Mouse (Mus musculus): ENCODE data around the gene Arhgap23. TPM values are rescaled to one million over a fixed set of nuclear protein-coding genes. Genes with fewer than 3 reads are reported as not detected.
A peak's percentile ranks its signal among the peaks of the same experiment; 100 is the strongest.

The Arhgap23 gene
- polyA plus RNA-seq, 1 experiment from 2014 or later = 3.0 TPM

- Histone ChIP-seq H3K27ac (ENCODE audit: low read length) (peak overlapping the region; percentile 66), H3K9me3 (ENCODE audit: control insufficient read depth, low read length) (no peaks in the 10 kb centered on the region), H3K4me2 (ENCODE audit: low read depth, low read length) (peak overlapping the region; percentile 71), H3K36me3 (ENCODE audit: control insufficient read depth, insufficient read depth, low read length) (no peaks in the 10 kb centered on the region), H3K9ac (ENCODE audit: low read depth, low read length) (peak overlapping the region; percentile 32; the same call in 1 of the 2 replicates), H3K4me1 (ENCODE audit: control insufficient read depth, insufficient read depth, low read length) (peaks cover 25% of the 10 kb centered on the region), H3K27me3 (replicated peaks; ENCODE audit: control insufficient read depth, insufficient read depth, low read length) (no peaks in the 10 kb centered on the region), H3K4me3 (ENCODE audit: low read length) (peak overlapping the region; percentile 38)
- no peak for ATAC-seq
- 48% methylated on average over 4 of the region's 4 CpGs for WGBS
Measured at GRCm38 (mm10) chr11:97428726-97429077, 13.4 kb downstream of the Arhgap23 start.

- no peak overlapping the region for H3K4me2 ChIP-seq (ENCODE audit: low read depth, low read length)
- no peaks in the 10 kb centered on the region for H3K9me3 ChIP-seq (ENCODE audit: control insufficient read depth, low read length)
- no peak overlapping the region for H3K27ac ChIP-seq (ENCODE audit: low read length)
- H3K36me3 ChIP-seq (ENCODE audit: control insufficient read depth, insufficient read depth, low read length) = no peaks in the 10 kb centered on the region
- H3K4me1 ChIP-seq (ENCODE audit: control insufficient read depth, insufficient read depth, low read length) = peaks cover 19% of the 10 kb centered on the region
- no peak overlapping the region for H3K9ac ChIP-seq (ENCODE audit: low read depth, low read length)
- no peak for ATAC-seq
- no peak overlapping the region for H3K4me3 ChIP-seq (ENCODE audit: low read length)
- 72% methylated on average over 8 of the region's 8 CpGs for WGBS
- H3K27me3 ChIP-seq (replicated peaks; ENCODE audit: control insufficient read depth, insufficient read depth, low read length) = no peaks in the 10 kb centered on the region
Measured at GRCm38 (mm10) chr11:97429615-97430014, 14.3 kb downstream of the Arhgap23 start.

- Histone ChIP-seq H3K9me3 (ENCODE audit: control insufficient read depth, low read length) (no peaks in the 10 kb centered on the region), H3K27ac (ENCODE audit: low read length) (no peak overlapping the region), H3K27me3 (replicated peaks; ENCODE audit: control insufficient read depth, insufficient read depth, low read length) (no peaks in the 10 kb centered on the region), H3K4me3 (ENCODE audit: low read length) (no peak overlapping the region), H3K9ac (ENCODE audit: low read depth, low read length) (no peak overlapping the region), H3K4me1 (ENCODE audit: control insufficient read depth, insufficient read depth, low read length) (peaks cover 33% of the 10 kb centered on the region), H3K36me3 (ENCODE audit: control insufficient read depth, insufficient read depth, low read length) (no peaks in the 10 kb centered on the region), H3K4me2 (ENCODE audit: low read depth, low read length) (no peak overlapping the region)
- WGBS = 11% methylated on average over 3 of the region's 3 CpGs
- ATAC-seq = no peak
Measured at GRCm38 (mm10) chr11:97432015-97432414, 16.7 kb downstream of the Arhgap23 start.

GRCm38 (mm10) chr11:97432983-97433539 lies 17.7 kb downstream of the Arhgap23 start:
- Histone ChIP-seq H3K4me1 (ENCODE audit: control insufficient read depth, insufficient read depth, low read length) (peaks cover 37% of the 10 kb centered on the region), H3K9me3 (ENCODE audit: control insufficient read depth, low read length) (no peaks in the 10 kb centered on the region), H3K4me2 (ENCODE audit: low read depth, low read length) (no peak overlapping the region), H3K27me3 (replicated peaks; ENCODE audit: control insufficient read depth, insufficient read depth, low read length) (no peaks in the 10 kb centered on the region), H3K4me3 (ENCODE audit: low read length) (no peak overlapping the region), H3K27ac (ENCODE audit: low read length) (no peak overlapping the region), H3K9ac (ENCODE audit: low read depth, low read length) (no peak overlapping the region), H3K36me3 (ENCODE audit: control insufficient read depth, insufficient read depth, low read length) (no peaks in the 10 kb centered on the region)
- 78% methylated on average over 8 of the region's 8 CpGs for WGBS
- no peak for ATAC-seq

GRCm38 (mm10) chr11:97434121-97434520 lies 18.8 kb downstream of the Arhgap23 start:
- ATAC-seq = no peak
- H3K4me2 ChIP-seq (ENCODE audit: low read depth, low read length) = no peak overlapping the region
- 76% methylated on average over 8 of the region's 8 CpGs for WGBS
- peaks cover 39% of the 10 kb centered on the region for H3K4me1 ChIP-seq (ENCODE audit: control insufficient read depth, insufficient read depth, low read length)
- no peaks in the 10 kb centered on the region for H3K9me3 ChIP-seq (ENCODE audit: control insufficient read depth, low read length)
- no peaks in the 10 kb centered on the region for H3K36me3 ChIP-seq (ENCODE audit: control insufficient read depth, insufficient read depth, low read length)
- H3K4me3 ChIP-seq (ENCODE audit: low read length) = no peak overlapping the region
- H3K27ac ChIP-seq (ENCODE audit: low read length) = no peak overlapping the region
- no peaks in the 10 kb centered on the region for H3K27me3 ChIP-seq (replicated peaks; ENCODE audit: control insufficient read depth, insufficient read depth, low read length)
- no peak overlapping the region for H3K9ac ChIP-seq (ENCODE audit: low read depth, low read length)

- peak overlapping the region; percentile 52 for H3K4me3 ChIP-seq (ENCODE audit: low read length)
- peak overlapping the region; percentile 68 for H3K4me2 ChIP-seq (ENCODE audit: low read depth, low read length)
- WGBS = 4% methylated on average over 15 of the region's 15 CpGs
- peaks cover 47% of the 10 kb centered on the region for H3K4me1 ChIP-seq (ENCODE audit: control insufficient read depth, insufficient read depth, low read length)
- H3K9ac ChIP-seq (ENCODE audit: low read depth, low read length) = peak overlapping the region; percentile 70
- peak overlapping the region; percentile 93 for H3K27ac ChIP-seq (ENCODE audit: low read length)
- no peaks in the 10 kb centered on the region for H3K36me3 ChIP-seq (ENCODE audit: control insufficient read depth, insufficient read depth, low read length)
- no peaks in the 10 kb centered on the region for H3K27me3 ChIP-seq (replicated peaks; ENCODE audit: control insufficient read depth, insufficient read depth, low read length)
- no peaks in the 10 kb centered on the region for H3K9me3 ChIP-seq (ENCODE audit: control insufficient read depth, low read length)
- ATAC-seq = peak; percentile 79
Measured at GRCm38 (mm10) chr11:97434704-97435454, 19.5 kb downstream of the Arhgap23 start.

- H3K36me3 ChIP-seq (ENCODE audit: control insufficient read depth, insufficient read depth, low read length) = no peaks in the 10 kb centered on the region
- no peaks in the 10 kb centered on the region for H3K27me3 ChIP-seq (replicated peaks; ENCODE audit: control insufficient read depth, insufficient read depth, low read length)
- 39% methylated on average over 13 of the region's 13 CpGs for WGBS
- H3K4me2 ChIP-seq (ENCODE audit: low read depth, low read length) = peak overlapping the region; percentile 68
- peak overlapping the region; percentile 15 for H3K4me3 ChIP-seq (ENCODE audit: low read length)
- peak overlapping the region; percentile 93 for H3K27ac ChIP-seq (ENCODE audit: low read length)
- H3K9me3 ChIP-seq (ENCODE audit: control insufficient read depth, low read length) = no peaks in the 10 kb centered on the region
- H3K9ac ChIP-seq (ENCODE audit: low read depth, low read length) = peak overlapping the region; percentile 54
- peaks cover 54% of the 10 kb centered on the region for H3K4me1 ChIP-seq (ENCODE audit: control insufficient read depth, insufficient read depth, low read length)
- peak; percentile 74 for ATAC-seq
Measured at GRCm38 (mm10) chr11:97435808-97436491, 20.6 kb downstream of the Arhgap23 start.

GRCm38 (mm10) chr11:97437745-97438144 lies 22.4 kb downstream of the Arhgap23 start:
- H3K27ac ChIP-seq (ENCODE audit: low read length) = peak overlapping the region; percentile 88
- no peaks in the 10 kb centered on the region for H3K9me3 ChIP-seq (ENCODE audit: control insufficient read depth, low read length)
- no peak for ATAC-seq
- peaks cover 71% of the 10 kb centered on the region for H3K4me1 ChIP-seq (ENCODE audit: control insufficient read depth, insufficient read depth, low read length)
- peak overlapping the region; percentile 47; the same call in 1 of the 2 replicates for H3K9ac ChIP-seq (ENCODE audit: low read depth, low read length)
- WGBS = 12% methylated on average over 5 of the region's 5 CpGs
- no peak overlapping the region for H3K4me3 ChIP-seq (ENCODE audit: low read length)
- H3K36me3 ChIP-seq (ENCODE audit: control insufficient read depth, insufficient read depth, low read length) = no peaks in the 10 kb centered on the region
- peak overlapping the region; percentile 34; the same call in 1 of the 2 replicates for H3K4me2 ChIP-seq (ENCODE audit: low read depth, low read length)
- H3K27me3 ChIP-seq (replicated peaks; ENCODE audit: control insufficient read depth, insufficient read depth, low read length) = no peaks in the 10 kb centered on the region

- no peaks in the 10 kb centered on the region for H3K36me3 ChIP-seq (ENCODE audit: control insufficient read depth, insufficient read depth, low read length)
- H3K4me1 ChIP-seq (ENCODE audit: control insufficient read depth, insufficient read depth, low read length) = peaks cover 72% of the 10 kb centered on the region
- H3K9ac ChIP-seq (ENCODE audit: low read depth, low read length) = no peak overlapping the region
- ATAC-seq = no peak
- peak overlapping the region; percentile 88 for H3K27ac ChIP-seq (ENCODE audit: low read length)
- H3K27me3 ChIP-seq (replicated peaks; ENCODE audit: control insufficient read depth, insufficient read depth, low read length) = no peaks in the 10 kb centered on the region
- WGBS = 33% methylated on average over 9 of the region's 9 CpGs
- no peaks in the 10 kb centered on the region for H3K9me3 ChIP-seq (ENCODE audit: control insufficient read depth, low read length)
- H3K4me3 ChIP-seq (ENCODE audit: low read length) = no peak overlapping the region
- no peak overlapping the region for H3K4me2 ChIP-seq (ENCODE audit: low read depth, low read length)
Measured at GRCm38 (mm10) chr11:97438868-97439267, 23.5 kb downstream of the Arhgap23 start.

Measured in intestine, embryonic 16.5 days (tissue).